Mouse (Mus musculus): ENCODE data around the gene Btnl2. TPM values are rescaled to one million over a fixed set of nuclear protein-coding genes. Genes with fewer than 3 reads are reported as not detected.
"Not testable (repeated sequence)": the region's sequence is repeated elsewhere in the genome, so short reads cannot be mapped to it uniquely, and the experiment has no call there.

Btnl2 gene
- polyA plus RNA-seq (2015; fragmentation: Nextera tagmentation; extraction: Ambion mirVana): not detected in 2 replicates

GRCm38 (mm10) chr17:34354539-34354938 lies at the start of gene Btnl2:
Btnl2 (plus strand) TSS chr17:34354822.
- WGBS: 81% methylated on average over 5 of the region's 5 CpGs
- no peaks in the 10 kb centered on the region for H3K4me1 ChIP-seq (ENCODE audit: insufficient read depth, low read length)
- ATAC-seq (ENCODE audit: low FRiP score, low TSS enrichment): no peak
- no peak within 1 kb of the TSS for H3K4me3 ChIP-seq (ENCODE audit: low read length)
- no peak within 1 kb of the TSS for H3K4me2 ChIP-seq (replicated peaks; ENCODE audit: low read depth, low read length)
- H3K27me3 ChIP-seq (ENCODE audit: insufficient read depth, low read length): no peaks in the 10 kb centered on the region
- H3K36me3 ChIP-seq (ENCODE audit: insufficient read depth, low read length): no peaks in the 10 kb centered on the region
- no peak within 1 kb of the TSS for H3K27ac ChIP-seq (ENCODE audit: low read length)
- no peaks in the 10 kb centered on the region for H3K9me3 ChIP-seq (ENCODE audit: low read length)
- H3K9ac ChIP-seq (replicated peaks; ENCODE audit: low read length): no peak within 1 kb of the TSS

GRCm38 (mm10) chr17:34305380-34306030 lies 49.1 kb upstream of the Btnl2 start, which contains the start of gene H2-Eb1:
H2-Eb1 (plus strand) TSS chr17:34305867.
- Histone ChIP-seq H3K4me1 (ENCODE audit: insufficient read depth, low read length) (0 out of 2 replicates have a peak, but pooled peaks cover 3% of the 10 kb centered on the region), H3K4me2 (replicated peaks; ENCODE audit: low read depth, low read length) (no peak within 1 kb of the TSS), H3K9ac (replicated peaks; ENCODE audit: low read length) (no peak within 1 kb of the TSS), H3K27me3 (ENCODE audit: insufficient read depth, low read length) (0 out of 2 replicates have a peak, but pooled peaks cover 2% of the 10 kb centered on the region), H3K4me3 (ENCODE audit: low read length) (no peak within 1 kb of the TSS), H3K27ac (ENCODE audit: low read length) (no peak within 1 kb of the TSS), H3K36me3 (ENCODE audit: insufficient read depth, low read length) (no peaks in the 10 kb centered on the region), H3K9me3 (ENCODE audit: low read length) (no peaks in the 10 kb centered on the region)
- ATAC-seq (ENCODE audit: low FRiP score, low TSS enrichment): peak; percentile 89

- no peak for ATAC-seq (ENCODE audit: low FRiP score, low TSS enrichment)
- H3K4me1 ChIP-seq (ENCODE audit: insufficient read depth, low read length): 0 out of 2 replicates have a peak, but pooled peaks cover 3% of the 10 kb centered on the region
- no peak overlapping the region for H3K4me3 ChIP-seq (ENCODE audit: low read length)
- no peak overlapping the region for H3K27ac ChIP-seq (ENCODE audit: low read length)
- no peaks in the 10 kb centered on the region for H3K36me3 ChIP-seq (ENCODE audit: insufficient read depth, low read length)
- 90% methylated on average over 2 of the region's 2 CpGs for WGBS
- H3K4me2 ChIP-seq (replicated peaks; ENCODE audit: low read depth, low read length): no peak overlapping the region
- H3K27me3 ChIP-seq (ENCODE audit: insufficient read depth, low read length): 0 out of 2 replicates have a peak, but pooled peaks cover 2% of the 10 kb centered on the region
- H3K9ac ChIP-seq (replicated peaks; ENCODE audit: low read length): no peak overlapping the region
- no peaks in the 10 kb centered on the region for H3K9me3 ChIP-seq (ENCODE audit: low read length)
Measured at GRCm38 (mm10) chr17:34306407-34306806, 48.2 kb upstream of the Btnl2 start.

- Histone ChIP-seq H3K9me3 (ENCODE audit: low read length) (no peaks in the 10 kb centered on the region), H3K27ac (ENCODE audit: low read length) (no peak overlapping the region), H3K4me2 (replicated peaks; ENCODE audit: low read depth, low read length) (no peak overlapping the region), H3K27me3 (ENCODE audit: insufficient read depth, low read length) (0 out of 2 replicates have a peak, but pooled peaks cover 2% of the 10 kb centered on the region), H3K36me3 (ENCODE audit: insufficient read depth, low read length) (no peaks in the 10 kb centered on the region), H3K4me1 (ENCODE audit: insufficient read depth, low read length) (0 out of 2 replicates have a peak, but pooled peaks cover 3% of the 10 kb centered on the region), H3K4me3 (ENCODE audit: low read length) (no peak overlapping the region), H3K9ac (replicated peaks; ENCODE audit: low read length) (no peak overlapping the region)
- ATAC-seq (ENCODE audit: low FRiP score, low TSS enrichment): no peak
Measured at GRCm38 (mm10) chr17:34307216-34307615, 47.4 kb upstream of the Btnl2 start.

GRCm38 (mm10) chr17:34308161-34308560 lies 46.5 kb upstream of the Btnl2 start:
- Histone ChIP-seq H3K36me3 (ENCODE audit: insufficient read depth, low read length) (no peaks in the 10 kb centered on the region), H3K4me3 (ENCODE audit: low read length) (no peak overlapping the region), H3K9ac (replicated peaks; ENCODE audit: low read length) (no peak overlapping the region), H3K27ac (ENCODE audit: low read length) (no peak overlapping the region), H3K27me3 (ENCODE audit: insufficient read depth, low read length) (0 out of 2 replicates have a peak, but pooled peaks cover 2% of the 10 kb centered on the region), H3K9me3 (ENCODE audit: low read length) (no peaks in the 10 kb centered on the region), H3K4me2 (replicated peaks; ENCODE audit: low read depth, low read length) (no peak overlapping the region), H3K4me1 (ENCODE audit: insufficient read depth, low read length) (0 out of 2 replicates have a peak, but pooled peaks cover 3% of the 10 kb centered on the region)
- 77% methylated on average over 4 of the region's 4 CpGs for WGBS
- no peak for ATAC-seq (ENCODE audit: low FRiP score, low TSS enrichment)

GRCm38 (mm10) chr17:34309225-34309624 lies 45.4 kb upstream of the Btnl2 start:
- no peaks in the 10 kb centered on the region for H3K36me3 ChIP-seq (ENCODE audit: insufficient read depth, low read length)
- ATAC-seq (ENCODE audit: low FRiP score, low TSS enrichment): no peak
- H3K27me3 ChIP-seq (ENCODE audit: insufficient read depth, low read length): 0 out of 2 replicates have a peak, but pooled peaks cover 2% of the 10 kb centered on the region
- peak overlapping the region; percentile 69 for H3K4me3 ChIP-seq (ENCODE audit: low read length)
- H3K9me3 ChIP-seq (ENCODE audit: low read length): no peaks in the 10 kb centered on the region
- H3K4me2 ChIP-seq (replicated peaks; ENCODE audit: low read depth, low read length): peak overlapping the region; percentile 77
- WGBS: 22% methylated on average over 10 of the region's 10 CpGs
- 0 out of 2 replicates have a peak, but pooled peaks cover 3% of the 10 kb centered on the region for H3K4me1 ChIP-seq (ENCODE audit: insufficient read depth, low read length)
- H3K9ac ChIP-seq (replicated peaks; ENCODE audit: low read length): peak overlapping the region; percentile 74
- peak overlapping the region; percentile 72 for H3K27ac ChIP-seq (ENCODE audit: low read length)

GRCm38 (mm10) chr17:34309683-34310385 lies 44.8 kb upstream of the Btnl2 start:
- H3K9ac ChIP-seq (replicated peaks; ENCODE audit: low read length): peak overlapping the region; percentile 74
- 0 out of 2 replicates have a peak, but pooled peaks cover 2% of the 10 kb centered on the region for H3K27me3 ChIP-seq (ENCODE audit: insufficient read depth, low read length)
- peak overlapping the region; percentile 69 for H3K4me3 ChIP-seq (ENCODE audit: low read length)
- 0 out of 2 replicates have a peak, but pooled peaks cover 3% of the 10 kb centered on the region for H3K4me1 ChIP-seq (ENCODE audit: insufficient read depth, low read length)
- H3K36me3 ChIP-seq (ENCODE audit: insufficient read depth, low read length): no peaks in the 10 kb centered on the region
- H3K27ac ChIP-seq (ENCODE audit: low read length): peak overlapping the region; percentile 72
- 23% methylated on average over 37 of the region's 38 CpGs for WGBS
- H3K9me3 ChIP-seq (ENCODE audit: low read length): no peaks in the 10 kb centered on the region
- H3K4me2 ChIP-seq (replicated peaks; ENCODE audit: low read depth, low read length): peak overlapping the region; percentile 77
- peak; percentile 87 for ATAC-seq (ENCODE audit: low FRiP score, low TSS enrichment)

- not testable (repeated sequence) for H3K4me2 ChIP-seq (replicated peaks; ENCODE audit: low read depth, low read length); H3K36me3 ChIP-seq (ENCODE audit: insufficient read depth, low read length); H3K27me3 ChIP-seq (ENCODE audit: insufficient read depth, low read length); H3K4me1 ChIP-seq (ENCODE audit: insufficient read depth, low read length); ATAC-seq (ENCODE audit: low FRiP score, low TSS enrichment); H3K9me3 ChIP-seq (ENCODE audit: low read length); H3K9ac ChIP-seq (replicated peaks; ENCODE audit: low read length); H3K27ac ChIP-seq (ENCODE audit: low read length); H3K4me3 ChIP-seq (ENCODE audit: low read length)
- WGBS: 80% methylated on average over 3 of the region's 3 CpGs
Measured at GRCm38 (mm10) chr17:34310526-34310925, 44.1 kb upstream of the Btnl2 start.

- H3K27me3 ChIP-seq (ENCODE audit: insufficient read depth, low read length): 0 out of 2 replicates have a peak, but pooled peaks cover 2% of the 10 kb centered on the region
- no peak overlapping the region for H3K4me2 ChIP-seq (replicated peaks; ENCODE audit: low read depth, low read length)
- ATAC-seq (ENCODE audit: low FRiP score, low TSS enrichment): no peak
- 88% methylated on average over 1 of the region's 1 CpGs for WGBS
- H3K4me1 ChIP-seq (ENCODE audit: insufficient read depth, low read length): 0 out of 2 replicates have a peak, but pooled peaks cover 3% of the 10 kb centered on the region
- H3K27ac ChIP-seq (ENCODE audit: low read length): no peak overlapping the region
- H3K4me3 ChIP-seq (ENCODE audit: low read length): no peak overlapping the region
- H3K9me3 ChIP-seq (ENCODE audit: low read length): no peaks in the 10 kb centered on the region
- no peak overlapping the region for H3K9ac ChIP-seq (replicated peaks; ENCODE audit: low read length)
- H3K36me3 ChIP-seq (ENCODE audit: insufficient read depth, low read length): no peaks in the 10 kb centered on the region
Measured at GRCm38 (mm10) chr17:34312185-34312584, 42.4 kb upstream of the Btnl2 start.
